Mouse (Mus musculus) regulatory T cell (primary cell): ENCODE results near the gene Olfr666.
"Not testable (repeated sequence)": the region's sequence is repeated elsewhere in the genome, so short reads cannot be mapped to it uniquely, and the experiment has no call there.

ENCODE experiments used
- in situ Hi-C: fragments of 300-600 bp; cut with MboI, MseI; formaldehyde crosslinking; loops from one replicate; pipeline ENCODE4 v1.15.1; 2025; ENCODE audit warnings: high pct_unique_total_duplicates

Gene Olfr666

GRCm38 (mm10) chr7:104895852-104896251 lies at the start of gene Olfr666:
TSS of gene Olfr666 (minus strand) at chr7:104895952.
- in situ Hi-C loops = no loop called here

- in situ Hi-C loops = no loop called here
Observed at GRCm38 (mm10) chr7:104933940-104934339, 38.2 kb upstream of the Olfr666 start, which contains the start of gene Olfr669. TSS of gene Olfr669 (plus strand) at chr7:104934240.

GRCm38 (mm10) chr7:104927957-104928356 lies 32.2 kb upstream of the Olfr666 start, which contains the start of gene Olfr668:
TSS of gene Olfr668 (minus strand) at chr7:104928057.
- in situ Hi-C loops = no loop called here

GRCm38 (mm10) chr7:104921382-104921781 lies 25.6 kb upstream of the Olfr666 start, which contains the start of gene Olfr667:
TSS of gene Olfr667 (minus strand) at chr7:104921482.
- in situ Hi-C loops = no loop called here

GRCm38 (mm10) chr7:104877731-104878130 lies 18.0 kb downstream of the Olfr666 start, which contains the start of gene Olfr665:
TSS of gene Olfr665 (plus strand) at chr7:104878031.
- in situ Hi-C loops = no loop called here

GRCm38 (mm10) chr7:104861381-104861780 lies 34.4 kb downstream of the Olfr666 start:
- in situ Hi-C loops = no loop called here

- in situ Hi-C loops = no loop called here
Observed at GRCm38 (mm10) chr7:104857683-104858082, 38.1 kb downstream of the Olfr666 start.

GRCm38 (mm10) chr7:104856709-104857108 lies 39.0 kb downstream of the Olfr666 start, which contains the start of gene Usp17la:
TSS of gene Usp17la (plus strand) at chr7:104857009.
- in situ Hi-C loops = not testable (repeated sequence)

GRCm38 (mm10) chr7:104855248-104855750 lies 40.5 kb downstream of the Olfr666 start:
- in situ Hi-C loops = no loop called here

GRCm38 (mm10) chr7:104851546-104851945 lies 44.2 kb downstream of the Olfr666 start:
- in situ Hi-C loops = not testable (repeated sequence)

GRCm38 (mm10) chr7:104843731-104844287 lies 51.9 kb downstream of the Olfr666 start:
- in situ Hi-C loops = no loop called here

GRCm38 (mm10) chr7:104842503-104842902 lies 53.2 kb downstream of the Olfr666 start, which contains the start of gene Usp17lb:
TSS of gene Usp17lb (minus strand) at chr7:104842603.
- in situ Hi-C loops = no loop called here
